Mouse (Mus musculus) MEL (cell line): ENCODE data around the gene Pak6.

Source experiments
- EP300 ChIP-seq, 2 experiments: IDR thresholded peaks; 2 replicates each; pipeline ENCODE4 v1.6.1; 2011; ENCODE audit warnings: improper control_type of control experiment in 2 of 2, low read length in 2 of 2, low read depth in 1 of 2, mild to moderate bottlenecking in 1 of 2
- MAFK ChIP-seq: IDR thresholded peaks from 2 replicates; pipeline ENCODE4 v1.6.1; 2011; ENCODE audit warnings: low read depth, mild to moderate bottlenecking, low read length, improper control_type of control experiment, borderline replicate concordance
- POLR2A ChIP-seq, 2 experiments: IDR thresholded peaks; 2 replicates each; pipeline ENCODE4 v1.6.1; 2011 to 2012; ENCODE audit warnings: low read length in 2 of 2, mild to moderate bottlenecking in 2 of 2, control low read depth in 1 of 2, improper control_type of control experiment in 1 of 2, low read depth in 1 of 2, moderate library complexity in 1 of 2; ENCODE audit not compliant: control insufficient read depth in 1 of 2, insufficient read depth in 1 of 2, poor library complexity in 1 of 2
- ZNF384 ChIP-seq: IDR thresholded peaks from 2 replicates; pipeline ENCODE4 v1.6.1; 2012; ENCODE audit warnings: low read depth, mild to moderate bottlenecking, inconsistent platforms, low read length, improper control_type of control experiment

DNA sequence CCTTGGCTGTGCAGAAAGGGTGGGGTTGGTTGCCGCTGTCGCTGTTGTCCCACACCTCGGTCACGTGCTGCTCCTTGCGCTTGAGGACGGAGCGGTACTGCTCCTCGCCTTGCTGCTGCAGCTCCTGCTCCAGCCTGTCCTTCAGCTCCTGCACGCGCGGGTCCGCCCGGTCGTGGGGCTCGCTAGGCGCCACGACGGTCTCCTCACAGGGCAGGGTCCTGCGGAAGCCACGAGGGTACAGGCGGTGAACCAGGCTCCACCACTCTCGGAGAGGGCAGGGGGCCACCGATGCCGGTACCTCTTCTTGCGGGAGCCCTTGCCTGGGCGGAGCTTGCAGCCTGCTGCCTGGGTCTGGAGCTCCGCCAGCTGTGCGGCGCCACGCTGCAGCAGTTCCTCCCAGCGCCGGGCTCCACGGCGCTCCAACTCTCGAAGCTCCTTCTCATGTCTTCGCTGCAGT is 48.0 kb downstream of the Pak6 start:
- TF ChIP-seq EP300 (IDR thresholded peaks at IDR 0.05; ENCODE audit: low read depth in 1 of 2, low read length in 2 of 2) (no peak), MAFK (no peak), POLR2A (IDR thresholded peaks at IDR 0.05; ENCODE audit: control insufficient read depth in 1 of 2, insufficient read depth in 1 of 2, low read depth in 1 of 2, low read length in 2 of 2, poor library complexity in 1 of 2) (no peak), ZNF384 (no peak)
